Mouse (Mus musculus) liver, embryonic 12.5 days (tissue): Measurements from ENCODE around the gene Arglu1. TPM values are rescaled to one million over a fixed set of nuclear protein-coding genes. Genes with fewer than 3 reads are reported as not detected.

Experiments used
- ATAC-seq: fragments of 200-750 bp; cut with Nextera tagmentation; 2 replicates; pipeline ENCODE4 v1.8.0; 2017; ENCODE audit warnings: moderate number of reproducible peaks, mild to moderate bottlenecking, moderate library complexity
- H3K27ac ChIP-seq: fragments of 300-500 bp; sonication (generic); 2 replicates; pipeline ENCODE4 v1.5.1; 2016; ENCODE audit warnings: mild to moderate bottlenecking
- H3K27me3 ChIP-seq: fragments of 300-500 bp; sonication (generic); replicated peaks from 2 replicates; pipeline ENCODE4 v1.6.1; 2016; ENCODE audit warnings: mild to moderate bottlenecking, moderate library complexity
- H3K36me3 ChIP-seq: fragments of 300-500 bp; sonication (generic); 2 replicates; pipeline ENCODE4 v1.6.1; 2016; ENCODE audit warnings: mild to moderate bottlenecking, moderate library complexity
- H3K4me1 ChIP-seq: fragments of 300-500 bp; sonication (generic); 2 replicates; pipeline ENCODE4 v1.6.1; 2016
- H3K4me2 ChIP-seq: fragments of 300-500 bp; sonication (generic); 2 replicates; pipeline ENCODE4 v1.6.1; 2016; ENCODE audit warnings: mild to moderate bottlenecking, moderate library complexity
- H3K4me3 ChIP-seq: fragments of 300-500 bp; sonication (generic); 2 replicates; pipeline ENCODE4 v1.5.1; 2016; ENCODE audit warnings: mild to moderate bottlenecking, moderate library complexity
- H3K9ac ChIP-seq: fragments of 300-500 bp; sonication (generic); 2 replicates; pipeline ENCODE4 v1.6.1; 2016; ENCODE audit warnings: mild to moderate bottlenecking, moderate library complexity
- H3K9me3 ChIP-seq: fragments of 300-500 bp; sonication (generic); replicated peaks from 2 replicates; pipeline ENCODE4 v1.6.1; 2016; ENCODE audit warnings: mild to moderate bottlenecking, moderate library complexity
- WGBS: fragments of 180-500 bp; shearing (Covaris S2); methylation state at CpG from one replicate; pipeline ENCODE4 v1.1.7; 2016; ENCODE audit not compliant: insufficient replicate concordance; 5-methylcytosine and 5-hydroxymethylcytosine counted together
- polyA plus RNA-seq: library from polyadenylated mRNA; unstranded; fragments of >200 nt; fragmentation: Nextera tagmentation; extraction: Ambion mirVana; gene quantifications from 2 replicates; pipeline ENCODE4 v1.2.1, GENCODE M21; 2016

Arglu1 gene
- 75.4 and 79.5 TPM in 2 replicates for polyA plus RNA-seq

DNA sequence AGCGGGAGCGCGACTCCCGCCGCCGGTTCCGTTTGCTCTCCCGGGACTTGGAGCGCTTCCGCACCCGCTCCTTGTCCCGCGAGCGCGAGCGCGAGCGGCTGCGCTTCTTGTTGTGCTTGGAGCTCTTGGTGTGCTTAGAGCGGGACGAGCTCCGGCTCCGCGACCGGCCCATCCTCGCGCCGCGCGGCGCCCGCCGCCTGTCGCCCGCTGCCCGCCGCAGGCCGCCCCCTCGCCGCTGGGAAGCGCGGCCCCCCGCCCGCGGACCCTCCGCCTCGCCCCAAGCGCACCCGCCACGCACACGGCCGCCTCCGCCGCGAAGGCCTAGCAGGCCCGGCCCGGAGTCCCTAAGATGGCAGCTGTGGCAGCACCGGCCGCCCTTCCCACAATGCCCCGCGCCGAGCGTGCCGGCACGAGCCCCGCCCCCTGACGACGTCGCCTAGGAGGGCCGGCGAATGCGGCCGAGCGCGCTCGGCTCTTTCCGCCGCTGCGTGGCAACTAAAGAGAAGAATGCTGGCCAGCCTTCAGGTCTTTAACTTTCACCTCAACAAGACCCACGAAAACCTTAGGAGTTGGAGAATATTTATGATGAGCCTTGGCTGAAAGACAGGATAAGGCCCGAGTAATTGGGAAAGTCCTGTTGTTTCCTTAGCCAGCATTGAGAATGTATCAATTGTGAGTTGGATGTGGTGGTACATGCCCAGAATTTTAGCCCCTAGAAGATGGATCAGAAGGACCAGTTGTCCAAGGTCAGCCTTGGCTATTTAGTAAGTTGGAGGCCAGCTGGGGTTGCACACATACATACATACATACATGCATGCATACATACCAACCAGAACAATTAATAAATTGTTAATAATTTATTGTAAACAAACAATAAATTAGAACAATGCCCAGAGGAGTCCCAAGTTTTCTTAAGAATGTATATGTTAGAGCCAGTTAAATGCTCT, at the start of gene Arglu1:
Gene Arglu1 (minus strand): TSS at position 376 of the 947 bp plus-strand sequence.
- Histone ChIP-seq H3K36me3 (0 out of 2 replicates have a peak, but pooled peaks cover 6% of the 10 kb centered on the region), H3K4me3 (peak within 1 kb of the TSS; percentile 93), H3K27me3 (peaks cover 10% of the 10 kb centered on the region; the same call in 1 of the 2 replicates), H3K9ac (peak within 1 kb of the TSS; percentile 96), H3K27ac (peak within 1 kb of the TSS; percentile 93), H3K4me1 (peaks cover 40% of the 10 kb centered on the region), H3K4me2 (peak within 1 kb of the TSS; percentile 83), H3K9me3 (no peaks in the 10 kb centered on the region)
- 2% methylated on average over 71 of the region's 81 CpGs for whole genome bisulfite sequencing
- peak; percentile 90 for ATAC-seq

DNA sequence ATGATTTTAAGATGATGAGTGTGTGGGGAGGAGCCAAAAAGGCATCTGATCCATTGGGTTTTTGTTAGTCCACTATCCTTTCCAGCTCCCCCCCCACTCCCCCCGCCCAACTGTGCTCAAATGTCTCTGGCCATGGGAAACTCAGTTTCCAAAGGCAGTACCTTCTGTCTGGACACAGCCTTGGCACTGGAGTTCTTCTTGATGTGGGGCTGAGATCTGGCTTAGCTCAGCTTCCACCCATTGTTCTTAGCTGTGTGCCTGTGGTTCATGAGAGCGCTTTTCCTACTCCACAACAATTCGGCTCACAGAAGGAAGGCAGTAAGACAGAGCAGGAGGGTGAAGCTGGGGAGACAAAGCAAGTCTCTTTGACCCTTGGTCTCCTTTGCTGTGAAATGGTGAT, 47.0 kb upstream of the Arglu1 start:
- H3K4me2 ChIP-seq = no peak overlapping the region
- H3K9me3 ChIP-seq = no peaks in the 10 kb centered on the region
- H3K9ac ChIP-seq = no peak overlapping the region
- H3K27ac ChIP-seq = no peak overlapping the region
- H3K36me3 ChIP-seq = no peaks in the 10 kb centered on the region
- H3K27me3 ChIP-seq = no peaks in the 10 kb centered on the region
- 29% methylated on average over 3 of the region's 3 CpGs for WGBS
- ATAC-seq = no peak
- H3K4me3 ChIP-seq = no peak overlapping the region
- no peaks in the 10 kb centered on the region for H3K4me1 ChIP-seq

DNA sequence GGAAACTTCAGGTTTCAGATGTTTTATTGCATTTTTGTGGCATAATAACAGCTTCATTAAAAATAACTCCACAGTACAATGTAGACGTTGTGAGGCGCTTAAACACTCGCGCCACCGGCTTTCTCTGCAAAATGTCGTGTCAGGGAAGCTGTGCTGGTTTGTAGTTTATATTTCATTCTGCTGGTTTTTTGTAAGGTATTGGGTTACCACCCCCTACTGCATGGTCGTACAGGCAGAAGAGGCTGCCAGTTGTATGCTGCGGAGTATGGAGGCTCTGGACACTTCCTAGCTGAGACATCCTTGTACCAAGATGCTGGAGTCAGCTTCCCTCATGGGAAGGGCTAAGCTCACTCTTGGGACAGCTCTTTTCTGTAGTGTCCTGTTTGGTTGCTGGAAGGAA, 46.5 kb upstream of the Arglu1 start:
- H3K27ac ChIP-seq = no peak overlapping the region
- H3K36me3 ChIP-seq = no peaks in the 10 kb centered on the region
- no peak overlapping the region for H3K9ac ChIP-seq
- H3K4me3 ChIP-seq = no peak overlapping the region
- no peaks in the 10 kb centered on the region for H3K27me3 ChIP-seq
- WGBS = 71% methylated on average over 8 of the region's 8 CpGs
- H3K4me1 ChIP-seq = no peaks in the 10 kb centered on the region
- ATAC-seq = no peak
- no peak overlapping the region for H3K4me2 ChIP-seq
- no peaks in the 10 kb centered on the region for H3K9me3 ChIP-seq

DNA sequence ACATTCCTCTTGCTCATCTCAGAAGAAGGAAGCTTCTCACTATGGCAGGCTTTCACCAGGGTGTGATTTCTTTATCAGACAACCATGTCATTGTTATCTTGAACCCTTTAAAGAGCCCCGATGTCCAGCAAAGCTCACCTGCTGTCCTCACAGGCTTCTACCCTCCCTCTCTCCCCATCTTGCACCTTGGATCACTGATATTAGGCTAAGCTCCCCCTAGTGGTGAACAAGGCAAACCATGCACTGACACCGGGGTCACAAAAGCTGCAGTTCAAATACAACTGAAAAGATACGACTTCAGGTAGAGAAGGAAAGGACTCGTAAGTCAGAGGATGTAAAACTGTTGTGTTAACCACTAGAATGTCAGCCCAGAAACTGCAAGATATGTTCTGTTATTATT, 43.5 kb upstream of the Arglu1 start:
- Histone ChIP-seq H3K27me3 (no peaks in the 10 kb centered on the region), H3K4me3 (no peak overlapping the region), H3K36me3 (no peaks in the 10 kb centered on the region), H3K4me2 (no peak overlapping the region), H3K9me3 (no peaks in the 10 kb centered on the region), H3K27ac (no peak overlapping the region), H3K9ac (no peak overlapping the region), H3K4me1 (no peaks in the 10 kb centered on the region)
- ATAC-seq = no peak
- WGBS = 21% methylated on average over 4 of the region's 4 CpGs

DNA sequence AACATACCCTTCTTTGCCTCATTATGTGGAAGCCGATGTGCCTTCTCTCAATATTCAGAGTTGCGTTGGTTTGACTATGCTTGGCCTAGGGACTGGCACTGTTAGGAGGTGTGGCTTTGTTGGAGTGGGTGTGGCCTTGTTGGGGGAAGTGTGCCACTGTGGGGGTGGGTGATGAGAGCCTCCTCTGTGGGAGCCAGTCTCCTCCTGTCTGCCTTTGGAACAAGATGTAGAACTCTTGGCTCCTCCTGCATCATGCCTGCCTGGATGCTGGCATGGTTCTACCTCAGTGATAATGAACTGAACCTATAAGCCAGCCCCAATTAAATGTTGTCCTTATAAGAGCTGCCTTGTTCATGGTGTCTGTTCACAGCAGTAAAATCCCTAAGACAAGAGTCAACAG, 38.3 kb upstream of the Arglu1 start:
- H3K36me3 ChIP-seq = no peaks in the 10 kb centered on the region
- no peaks in the 10 kb centered on the region for H3K27me3 ChIP-seq
- ATAC-seq = no peak
- no peaks in the 10 kb centered on the region for H3K4me1 ChIP-seq
- H3K4me2 ChIP-seq = no peak overlapping the region
- H3K27ac ChIP-seq = no peak overlapping the region
- no peaks in the 10 kb centered on the region for H3K9me3 ChIP-seq
- WGBS = 92% methylated on average over 2 of the region's 2 CpGs
- no peak overlapping the region for H3K4me3 ChIP-seq
- no peak overlapping the region for H3K9ac ChIP-seq

DNA sequence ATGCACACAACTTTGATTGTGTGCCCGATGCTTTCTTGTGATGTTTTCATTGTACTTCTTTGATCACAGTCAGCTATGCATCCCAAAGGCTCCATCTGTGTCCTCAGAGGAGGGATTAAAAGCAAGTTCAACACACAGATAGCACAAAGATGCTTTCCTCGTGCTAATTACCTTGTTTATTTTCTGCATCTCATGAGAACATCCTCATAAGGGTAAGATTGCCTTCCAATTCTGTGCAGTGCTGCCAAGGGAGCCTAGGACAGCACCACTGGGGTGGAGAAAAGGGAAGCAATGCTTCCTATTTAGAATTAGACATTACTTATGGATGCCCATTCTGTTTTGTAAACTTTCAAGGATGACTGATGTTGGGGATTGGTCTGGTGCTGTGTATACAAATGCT, 36.2 kb upstream of the Arglu1 start:
- Histone ChIP-seq H3K36me3 (no peaks in the 10 kb centered on the region), H3K4me2 (no peak overlapping the region), H3K4me1 (no peaks in the 10 kb centered on the region), H3K4me3 (no peak overlapping the region), H3K9me3 (no peaks in the 10 kb centered on the region), H3K27me3 (no peaks in the 10 kb centered on the region), H3K27ac (no peak overlapping the region), H3K9ac (no peak overlapping the region)
- ATAC-seq = no peak
- 54% methylated on average over 2 of the region's 2 CpGs for WGBS

DNA sequence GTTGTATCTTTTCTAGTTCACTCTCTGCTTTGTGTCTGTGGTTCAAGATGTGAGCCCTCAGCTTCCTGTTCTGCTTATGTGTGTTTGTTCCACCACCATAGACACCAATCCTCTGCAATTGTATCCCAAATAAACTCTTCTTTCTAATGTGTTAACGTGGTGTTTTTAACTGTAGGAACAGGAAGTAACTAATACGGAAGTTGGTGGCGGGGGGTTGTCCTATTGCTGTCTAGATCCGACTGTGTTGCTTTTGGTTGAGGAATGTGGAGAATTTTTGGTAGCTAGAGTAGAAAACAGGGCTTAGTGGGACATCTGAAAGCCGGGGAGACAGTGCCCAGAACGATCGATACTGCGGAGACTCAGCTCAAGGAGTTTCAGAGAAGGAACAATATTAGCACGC, 14.5 kb upstream of the Arglu1 start:
- H3K4me2 ChIP-seq = no peak overlapping the region
- H3K4me1 ChIP-seq = no peaks in the 10 kb centered on the region
- no peak overlapping the region for H3K4me3 ChIP-seq
- 59% methylated on average over 9 of the region's 9 CpGs for WGBS
- H3K27me3 ChIP-seq = no peaks in the 10 kb centered on the region
- no peaks in the 10 kb centered on the region for H3K36me3 ChIP-seq
- H3K9ac ChIP-seq = no peak overlapping the region
- no peak for ATAC-seq
- no peak overlapping the region for H3K27ac ChIP-seq
- H3K9me3 ChIP-seq = no peaks in the 10 kb centered on the region

DNA sequence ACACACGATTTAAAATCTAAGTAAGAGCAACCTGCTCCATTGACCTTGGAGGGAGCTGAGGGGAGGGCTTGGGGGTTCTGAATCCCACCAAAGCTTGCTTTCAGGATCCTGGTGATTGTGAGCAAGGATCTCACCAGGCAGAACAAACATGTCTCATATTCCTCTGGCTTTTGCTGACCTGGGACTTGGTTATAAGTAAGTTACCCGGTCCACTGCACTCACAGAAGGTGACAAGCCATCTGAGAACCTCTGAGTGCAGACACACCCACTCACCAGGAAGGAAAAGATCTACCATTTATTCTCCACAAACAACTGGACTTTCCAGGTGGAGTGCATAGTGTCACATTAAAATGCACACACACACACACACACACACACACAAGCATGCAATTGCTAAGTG, 13.3 kb upstream of the Arglu1 start:
- Histone ChIP-seq H3K4me2 (no peak overlapping the region), H3K27ac (no peak overlapping the region), H3K36me3 (no peaks in the 10 kb centered on the region), H3K27me3 (no peaks in the 10 kb centered on the region), H3K9me3 (no peaks in the 10 kb centered on the region), H3K9ac (no peak overlapping the region), H3K4me3 (no peak overlapping the region), H3K4me1 (no peaks in the 10 kb centered on the region)
- WGBS = 68% methylated on average over 2 of the region's 2 CpGs
- ATAC-seq = no peak

DNA sequence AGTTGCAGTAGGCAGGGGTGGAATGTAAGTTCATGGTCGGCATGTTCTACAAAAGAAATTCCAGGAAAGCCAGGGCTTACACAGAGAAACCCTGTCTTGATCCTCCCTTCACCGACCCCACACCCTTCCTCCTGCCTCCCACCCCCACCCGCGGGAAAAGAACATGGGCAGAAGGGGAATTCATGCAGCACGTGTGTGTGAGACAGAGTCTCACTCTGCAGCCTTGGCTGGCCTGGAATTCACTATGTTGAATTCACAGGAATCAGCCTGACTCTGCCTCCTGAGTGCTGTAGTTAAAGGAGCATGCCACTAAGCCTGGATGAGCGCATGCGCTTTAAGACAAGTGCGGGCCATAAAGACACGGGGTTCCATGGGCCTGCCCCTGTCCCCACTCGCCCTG, 10.5 kb upstream of the Arglu1 start:
- Histone ChIP-seq H3K9me3 (no peaks in the 10 kb centered on the region), H3K27ac (no peak overlapping the region), H3K9ac (no peak overlapping the region), H3K4me3 (no peak overlapping the region), H3K4me2 (no peak overlapping the region), H3K27me3 (no peaks in the 10 kb centered on the region), H3K4me1 (no peaks in the 10 kb centered on the region), H3K36me3 (no peaks in the 10 kb centered on the region)
- ATAC-seq = no peak
- WGBS = 77% methylated on average over 10 of the region's 10 CpGs

DNA sequence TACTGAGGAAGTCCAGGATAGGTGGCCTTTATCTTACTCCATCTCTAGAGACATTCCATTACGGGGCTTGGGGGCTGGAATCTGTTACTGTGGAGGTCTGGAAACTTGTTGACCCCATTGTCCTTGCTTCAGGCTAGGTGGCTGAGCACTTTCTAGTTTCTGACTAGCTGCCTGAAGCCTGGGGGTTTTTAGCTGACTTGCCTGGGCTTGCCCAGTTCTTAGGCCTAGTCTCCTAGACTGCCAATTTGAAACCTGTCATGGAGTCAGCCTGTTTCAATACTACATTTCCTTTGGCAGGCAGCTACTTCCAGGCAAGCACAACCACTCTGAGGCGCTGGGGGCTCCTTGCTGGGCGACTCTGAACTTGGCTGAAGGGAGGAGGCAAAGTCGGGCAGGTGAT, 9.9 kb upstream of the Arglu1 start:
- no peaks in the 10 kb centered on the region for H3K4me1 ChIP-seq
- no peak overlapping the region for H3K9ac ChIP-seq
- 56% methylated on average over 4 of the region's 4 CpGs for WGBS
- H3K4me2 ChIP-seq = no peak overlapping the region
- H3K4me3 ChIP-seq = no peak overlapping the region
- no peaks in the 10 kb centered on the region for H3K27me3 ChIP-seq
- no peak overlapping the region for H3K27ac ChIP-seq
- H3K36me3 ChIP-seq = no peaks in the 10 kb centered on the region
- ATAC-seq = no peak
- no peaks in the 10 kb centered on the region for H3K9me3 ChIP-seq

DNA sequence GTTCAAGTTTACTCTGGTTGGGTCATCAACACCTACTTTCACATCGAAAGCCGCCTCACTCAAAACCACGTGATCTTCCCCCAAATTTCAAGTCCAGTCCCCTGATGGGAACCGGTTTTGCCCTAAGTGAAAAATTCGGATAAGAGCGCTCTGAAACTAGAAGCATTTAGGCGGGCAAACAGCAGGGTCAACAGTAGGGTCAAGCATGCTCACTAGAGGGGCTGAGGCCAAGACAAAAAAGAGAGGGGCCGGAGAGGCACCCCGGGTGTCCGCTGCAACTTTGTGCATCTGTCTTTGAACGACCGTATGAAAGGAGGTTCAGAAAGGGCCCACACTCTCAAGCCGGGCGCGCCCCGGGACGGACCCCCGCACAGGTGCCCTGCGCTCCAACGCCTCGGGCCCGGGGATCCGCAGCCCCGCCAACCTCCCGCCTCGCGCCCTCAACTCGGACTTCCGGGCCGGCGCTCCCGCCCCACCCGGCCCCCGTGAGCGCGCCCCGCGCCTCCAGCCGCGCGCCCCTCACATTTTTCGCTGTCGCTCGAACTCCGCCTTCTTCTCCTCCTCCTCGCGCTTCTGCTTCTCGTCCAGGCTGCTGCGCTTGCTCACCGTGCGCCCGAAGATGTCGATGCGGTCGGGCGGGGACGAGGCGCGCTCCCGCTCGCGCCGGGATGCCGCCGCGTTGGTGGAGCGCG, 721 bp downstream of the Arglu1 start:
- Histone ChIP-seq H3K9ac (peak overlapping the region; percentile 96), H3K4me2 (peak overlapping the region; percentile 83), H3K4me1 (peaks cover 43% of the 10 kb centered on the region), H3K27me3 (peaks cover 9% of the 10 kb centered on the region; the same call in 1 of the 2 replicates), H3K27ac (peak overlapping the region; percentile 93), H3K9me3 (no peaks in the 10 kb centered on the region), H3K4me3 (peak overlapping the region; percentile 93), H3K36me3 (0 out of 2 replicates have a peak, but pooled peaks cover 6% of the 10 kb centered on the region)
- peak; percentile 70 for ATAC-seq
- under 1% methylated on average over 68 of the region's 68 CpGs for WGBS

DNA sequence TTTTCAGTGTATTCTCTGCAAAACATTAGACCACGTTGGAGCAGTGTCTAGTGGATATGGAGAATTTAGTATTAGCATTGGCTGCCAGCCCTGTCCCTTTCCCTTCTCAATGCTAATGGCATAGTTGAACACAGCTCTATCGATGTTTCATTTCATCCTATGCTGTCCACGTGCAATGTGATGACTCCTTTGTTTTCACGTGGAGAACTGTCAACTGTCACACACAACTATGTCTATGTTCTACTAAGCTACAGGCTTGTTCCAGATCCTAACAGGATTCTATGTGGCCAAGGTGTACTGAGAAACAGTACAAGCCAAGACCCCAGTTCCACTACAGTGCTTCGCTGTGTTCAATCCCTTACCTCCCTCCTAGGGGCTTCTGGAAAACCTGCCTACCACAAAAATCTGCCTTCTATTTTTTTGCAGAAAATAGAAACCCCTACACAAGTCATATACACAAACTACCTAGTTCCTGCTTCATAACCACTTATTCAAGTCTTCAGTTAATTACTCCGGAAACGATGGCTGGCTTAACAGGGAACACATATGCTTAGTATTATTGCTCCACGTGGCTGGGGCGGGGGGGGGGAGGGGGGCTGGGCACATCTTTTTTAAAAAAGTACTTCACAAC, 1.4 kb downstream of the Arglu1 start:
- 0 out of 2 replicates have a peak, but pooled peaks cover 6% of the 10 kb centered on the region for H3K36me3 ChIP-seq
- no peaks in the 10 kb centered on the region for H3K9me3 ChIP-seq
- H3K4me2 ChIP-seq = peak overlapping the region; percentile 83
- H3K27ac ChIP-seq = peak overlapping the region; percentile 93
- WGBS = 7% methylated on average over 9 of the region's 9 CpGs
- H3K4me3 ChIP-seq = peak overlapping the region; percentile 93
- peaks cover 6% of the 10 kb centered on the region; the same call in 1 of the 2 replicates for H3K27me3 ChIP-seq
- no peak for ATAC-seq
- H3K9ac ChIP-seq = peak overlapping the region; percentile 96
- H3K4me1 ChIP-seq = peaks cover 43% of the 10 kb centered on the region
